Mouse (Mus musculus): Measurements from ENCODE around the gene Ripor1. TPM values are rescaled to one million over a fixed set of nuclear protein-coding genes. Genes with fewer than 3 reads are reported as not detected.
A peak's percentile ranks its signal among the peaks of the same experiment; 100 is the strongest.
"Not testable (repeated sequence)": the region's sequence is repeated elsewhere in the genome, so short reads cannot be mapped to it uniquely, and the experiment has no call there.

Gene Ripor1
- 28.5 and 30.8 TPM in 2 replicates for polyA plus RNA-seq (2015; fragmentation: Nextera tagmentation; extraction: Ambion mirVana)

- DNase-seq (ENCODE audit: low spot score) = peak; percentile 91
These were observed at the start of gene Ripor1 for GRCm38 (mm10) chr8:105604804-105605381. Ripor1 (plus strand) TSS chr8:105605255.

DNA sequence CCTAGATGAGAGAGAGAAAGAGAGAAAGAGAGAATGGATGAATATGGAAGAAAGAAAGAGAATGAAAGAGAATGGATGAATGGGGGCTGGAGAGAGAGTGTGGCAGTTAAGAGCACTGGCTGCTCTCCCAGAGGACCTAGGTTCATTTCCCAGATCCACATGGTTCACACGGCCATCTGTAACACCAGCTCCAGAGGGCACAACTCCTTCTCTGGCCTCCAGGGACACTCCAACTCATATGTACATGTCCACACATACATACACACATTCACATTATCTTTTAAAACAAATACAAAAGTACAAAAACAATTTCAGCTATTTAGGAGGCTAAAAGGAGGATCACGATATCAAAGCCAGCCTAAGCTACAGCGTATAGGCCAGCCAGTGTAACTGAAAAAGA, 42.2 kb upstream of the Ripor1 start:
- DNase-seq (ENCODE audit: low spot score) = no peak

- no peak for DNase-seq (ENCODE audit: low spot score)
These were observed 41.2 kb upstream of the Ripor1 start for GRCm38 (mm10) chr8:105563871-105564270.

DNA sequence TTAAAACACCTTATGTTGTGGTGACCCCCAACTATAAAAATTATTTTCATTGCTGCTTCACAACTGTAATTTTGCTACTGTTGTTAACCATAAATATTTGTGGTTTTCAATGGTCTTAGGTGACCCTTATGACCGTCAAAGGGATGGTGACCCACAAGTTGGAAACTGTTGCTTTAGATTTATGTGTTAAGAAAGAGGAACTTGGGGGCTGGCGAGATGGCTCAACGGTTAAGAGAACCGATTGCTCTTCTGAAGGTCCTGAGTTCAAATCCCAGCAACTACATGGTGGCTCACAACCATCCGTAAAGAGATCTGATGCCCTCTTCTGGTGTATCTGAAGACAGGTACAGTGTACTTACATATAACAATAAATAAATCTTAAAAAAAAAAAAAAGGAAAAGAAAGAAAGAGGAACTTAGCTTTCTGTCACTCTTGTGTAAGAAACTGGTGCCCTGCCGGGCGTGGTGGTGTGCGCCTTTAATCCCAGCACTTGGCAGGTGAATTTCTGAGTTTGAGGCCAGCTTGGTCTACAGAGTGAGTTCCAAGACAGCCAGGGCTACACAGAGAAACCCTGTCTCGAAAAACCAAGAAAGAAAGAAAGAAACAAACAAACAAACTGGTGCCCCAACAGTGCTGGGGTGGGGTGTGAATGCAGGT, 40.4 kb upstream of the Ripor1 start:
- not testable (repeated sequence) for DNase-seq (ENCODE audit: low spot score)

DNA sequence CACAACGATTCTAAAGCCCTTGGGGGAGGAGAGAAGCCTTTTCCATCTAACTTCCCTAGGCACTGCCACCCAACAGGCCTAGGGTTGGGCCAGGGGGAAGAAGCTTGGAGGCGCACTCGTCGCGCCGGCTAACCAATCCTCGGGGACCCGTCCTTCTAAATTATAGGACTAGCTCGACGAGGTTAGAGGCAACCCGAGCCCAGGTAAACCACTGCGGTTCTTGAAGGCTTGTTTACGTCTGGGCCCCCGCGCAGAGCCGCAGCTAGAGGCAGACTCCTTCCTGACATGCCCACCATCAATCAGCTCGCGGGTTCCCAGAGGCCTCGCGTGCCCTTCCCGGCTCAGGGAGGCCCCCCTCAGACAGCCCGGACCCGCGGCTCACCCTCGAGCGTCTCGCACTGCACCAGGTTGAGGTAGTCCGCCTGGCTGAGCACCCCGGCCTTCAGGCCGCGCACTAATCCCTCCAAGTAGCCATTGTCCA, 39.6 kb upstream of the Ripor1 start:
- DNase-seq (ENCODE audit: low spot score) = no peak

DNA sequence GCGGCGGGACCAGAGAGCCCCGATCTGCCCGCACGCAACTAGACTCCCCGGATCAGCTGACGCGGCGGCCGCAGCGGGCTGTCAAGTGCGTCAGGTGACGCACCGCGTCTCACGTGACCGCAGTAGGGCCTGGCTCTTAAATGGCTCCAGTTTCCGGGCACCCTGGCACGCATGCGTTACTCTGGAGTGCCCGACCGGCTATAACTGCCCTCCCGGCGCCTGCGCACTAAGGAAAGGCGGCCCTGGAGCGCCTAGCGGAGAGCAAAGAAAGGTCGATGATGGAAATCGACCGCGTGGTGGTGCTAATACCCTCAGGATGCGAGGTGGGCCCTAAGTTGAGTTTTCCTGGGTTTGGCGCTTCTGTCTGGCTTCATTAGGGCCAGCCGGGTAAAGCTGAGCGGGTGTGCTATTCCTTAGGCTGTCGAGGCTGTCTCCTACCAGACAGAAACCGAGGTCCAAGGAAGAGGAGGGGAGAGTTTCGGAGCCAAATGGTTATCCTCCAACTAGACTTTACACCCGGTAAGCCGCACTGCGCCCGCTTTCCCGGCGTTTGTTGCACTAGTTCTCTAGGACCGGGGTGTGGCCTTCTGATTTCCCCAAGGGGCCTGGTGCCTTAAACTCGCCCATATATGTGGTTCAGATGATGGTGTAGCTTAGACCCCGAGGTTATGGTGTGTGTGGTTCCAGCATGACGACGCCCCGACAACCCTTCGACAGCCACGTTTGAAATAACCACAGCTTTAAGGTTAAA, 38.9 kb upstream of the Ripor1 start, which contains the start of gene Atp6v0d1:
Atp6v0d1 (minus strand) TSS at position 96 of the 751 bp plus-strand sequence.
- DNase-seq (ENCODE audit: low spot score) = peak; percentile 100

GRCm38 (mm10) chr8:105566703-105567595, 38.1 kb upstream of the Ripor1 start:
- peak; percentile 37 for DNase-seq (ENCODE audit: low spot score)

GRCm38 (mm10) chr8:105571810-105572209, 33.2 kb upstream of the Ripor1 start:
- no peak for DNase-seq (ENCODE audit: low spot score)

DNA sequence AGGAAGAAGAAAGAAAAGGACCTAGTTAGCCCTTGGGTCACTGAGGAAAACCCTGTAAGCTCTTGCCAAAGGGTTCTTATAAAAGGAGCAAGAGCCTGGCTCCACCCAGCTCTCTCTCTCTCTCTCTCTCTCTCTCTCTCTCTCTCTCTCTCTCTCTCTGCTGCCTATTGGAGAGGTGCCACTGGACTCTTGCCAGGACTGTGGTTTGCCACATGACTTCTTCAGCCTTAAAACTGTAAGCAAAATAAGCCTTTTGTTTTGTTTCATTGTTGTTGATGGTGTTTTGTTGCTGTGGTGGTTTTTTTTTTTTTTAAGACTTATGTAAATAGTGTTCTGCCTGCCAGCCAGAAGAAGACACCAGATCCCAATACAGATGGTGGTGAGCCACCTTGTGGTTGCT, 31.6 kb upstream of the Ripor1 start:
- no peak for DNase-seq (ENCODE audit: low spot score)

DNA sequence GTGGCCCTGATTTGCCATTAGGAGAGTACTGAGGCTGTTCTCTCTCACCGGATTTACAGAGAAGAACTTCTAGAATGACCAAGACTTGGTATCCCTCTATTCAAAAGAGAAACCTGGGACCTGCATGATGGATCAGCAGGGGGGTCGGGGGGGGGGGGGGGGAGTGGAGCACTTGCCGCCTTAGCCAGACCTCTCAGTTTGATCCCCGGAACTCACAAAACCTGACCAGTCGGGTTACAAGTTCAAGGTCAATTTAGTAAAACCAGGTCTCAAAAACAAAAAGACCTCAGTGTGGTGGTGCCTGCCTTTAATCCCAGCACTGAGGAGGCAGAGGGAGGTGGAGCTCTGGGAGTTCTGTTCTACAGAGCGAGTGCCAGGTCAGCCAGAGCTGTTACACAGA, 30.3 kb upstream of the Ripor1 start:
- no peak for DNase-seq (ENCODE audit: low spot score)

DNA sequence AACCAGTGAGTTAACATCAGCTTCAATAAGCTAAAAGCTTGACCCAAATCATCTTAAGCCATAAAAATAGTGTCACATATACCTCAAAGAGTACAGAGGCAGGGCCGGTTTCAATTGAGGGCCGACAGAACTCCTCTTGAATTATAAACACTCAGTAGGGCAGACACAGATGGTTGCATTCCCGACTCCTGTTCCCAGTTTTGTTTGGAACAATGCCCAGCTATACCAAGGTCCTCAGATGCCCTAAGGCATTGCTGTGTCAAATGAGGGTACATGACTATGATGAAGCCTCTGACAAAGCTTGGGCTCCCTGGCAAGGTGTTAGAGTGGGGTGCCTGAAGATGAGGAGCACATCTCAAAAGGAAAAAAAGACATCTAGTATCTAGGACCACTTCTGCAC, 29.5 kb upstream of the Ripor1 start:
- DNase-seq (ENCODE audit: low spot score) = no peak

DNA sequence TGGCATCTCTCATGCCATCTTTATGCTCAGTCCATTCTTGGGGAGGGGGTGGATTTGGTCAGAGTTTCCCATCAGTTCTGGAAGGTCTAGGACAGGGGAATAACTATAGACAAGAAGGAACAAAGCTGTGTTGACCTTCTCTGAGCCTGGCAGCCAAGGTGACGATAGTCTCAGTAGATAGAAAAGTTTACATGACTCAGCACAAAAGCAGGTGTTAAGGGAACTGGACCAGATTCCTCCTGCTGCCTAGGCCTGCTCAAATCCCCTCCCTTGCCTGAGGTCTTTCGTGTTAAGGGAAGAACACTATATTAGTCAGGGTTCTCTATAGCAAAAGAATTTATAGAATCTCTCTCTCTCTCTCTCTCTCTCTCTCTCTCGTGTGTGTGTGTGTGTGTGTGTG, 25.3 kb upstream of the Ripor1 start:
- DNase-seq (ENCODE audit: low spot score) = no peak

GRCm38 (mm10) chr8:105592431-105592830, 12.6 kb upstream of the Ripor1 start:
- DNase-seq (ENCODE audit: low spot score) = no peak

GRCm38 (mm10) chr8:105593859-105594258, 11.2 kb upstream of the Ripor1 start:
- no peak for DNase-seq (ENCODE audit: low spot score)

- no peak for DNase-seq (ENCODE audit: low spot score)
These were observed 10.4 kb upstream of the Ripor1 start for GRCm38 (mm10) chr8:105594451-105595242.

DNA sequence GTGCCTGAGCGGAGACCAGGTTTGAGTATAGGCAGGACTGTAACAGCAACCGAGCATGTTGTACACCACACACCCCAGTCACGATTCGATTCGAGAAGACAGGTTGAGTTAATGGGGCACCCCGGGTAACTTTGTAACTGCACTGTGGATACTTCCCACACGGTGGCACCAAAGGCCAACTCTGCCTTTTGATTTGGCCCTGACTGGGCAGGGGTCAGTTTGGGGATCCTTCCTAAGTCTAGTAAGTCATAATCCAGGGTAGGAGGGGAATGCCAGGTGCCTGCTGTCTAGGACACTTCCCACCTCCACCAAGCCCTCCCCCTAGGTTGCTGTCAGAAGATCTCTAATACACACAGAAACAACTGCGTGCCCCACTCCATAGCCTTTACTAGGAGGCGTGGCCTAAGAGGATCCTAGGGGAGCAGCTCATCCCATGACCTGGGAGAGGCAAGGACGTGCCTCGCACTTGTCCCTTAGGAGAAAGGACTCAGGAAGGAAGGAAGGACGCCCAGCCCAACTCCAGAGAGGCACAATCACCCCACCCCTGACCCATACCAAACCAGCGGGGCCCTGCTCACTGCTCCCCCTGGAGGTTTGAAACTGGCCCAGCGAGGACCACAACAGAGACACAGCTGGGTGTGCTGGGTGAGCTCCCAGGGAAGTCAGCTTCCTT, 8.6 kb upstream of the Ripor1 start:
- DNase-seq (ENCODE audit: low spot score) = peak; percentile 85

DNA sequence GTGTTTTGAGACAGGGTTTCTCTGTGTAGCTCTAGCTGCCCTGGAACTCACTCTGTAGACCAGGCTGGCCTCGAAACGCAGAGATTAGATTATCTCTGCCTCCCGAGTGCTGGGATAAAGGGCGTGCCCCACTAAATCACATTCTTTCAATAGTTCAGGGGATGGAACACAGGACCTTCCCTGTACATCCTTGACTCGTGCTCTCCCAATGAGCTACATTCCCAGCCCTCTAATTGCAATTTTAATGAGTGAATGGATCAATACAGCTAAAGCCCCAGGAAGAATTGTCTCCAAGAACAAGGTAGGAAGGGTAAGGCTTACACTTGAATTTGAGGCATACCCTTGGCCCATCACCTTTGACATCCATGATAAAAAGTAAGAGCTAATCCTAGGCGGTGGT, 6.3 kb upstream of the Ripor1 start:
- no peak for DNase-seq (ENCODE audit: low spot score)

DNA sequence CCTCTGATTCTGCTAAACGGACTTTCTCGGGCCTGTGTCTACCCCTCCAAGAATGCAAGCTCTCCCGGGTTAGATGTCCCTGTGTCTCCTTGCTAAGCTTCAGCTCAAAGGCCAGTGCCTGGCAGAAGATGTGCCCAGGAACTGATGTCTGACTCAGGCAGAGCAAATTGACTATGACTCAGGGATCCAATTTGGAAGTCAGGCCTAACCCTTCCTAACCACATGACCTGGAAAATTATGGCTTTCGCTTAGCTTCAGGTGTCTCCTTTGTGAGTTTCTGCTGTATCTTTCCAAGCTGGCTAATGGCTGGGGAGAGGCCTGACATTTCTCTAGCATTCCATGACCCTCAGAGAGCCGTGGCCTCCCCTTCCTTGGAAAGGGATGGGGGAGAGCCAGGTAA, 3.8 kb upstream of the Ripor1 start:
- no peak for DNase-seq (ENCODE audit: low spot score)

DNA sequence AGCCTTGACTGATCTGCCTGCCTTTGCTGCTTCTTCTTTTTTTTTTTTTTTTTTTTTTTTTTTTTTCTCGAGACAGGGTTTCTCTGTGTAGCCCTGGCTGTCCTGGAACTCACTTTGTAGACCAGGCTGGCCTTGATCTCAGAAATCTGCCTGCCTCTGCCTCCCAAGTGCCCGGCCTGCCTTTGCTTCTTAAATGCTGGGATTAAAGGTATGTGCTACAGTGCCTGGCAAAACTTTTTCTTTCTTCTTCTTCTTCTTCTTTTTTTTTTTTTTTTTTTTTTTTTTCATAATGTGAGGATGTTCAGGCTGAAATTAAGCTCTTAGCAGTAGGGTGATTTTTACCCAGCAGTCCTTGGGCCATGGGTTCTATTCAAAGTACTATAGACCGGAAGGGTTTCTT, 2.5 kb upstream of the Ripor1 start:
- DNase-seq (ENCODE audit: low spot score) = not testable (repeated sequence)
